Mouse (Mus musculus) embryonic stem cell, embryonic (primary cell): ENCODE measurements at regions not wholly inside any gene's neighbourhood (a gene's known extent, or its start where the extent isn't known, plus 50 kb on each side); places are given as distances from the start of the nearest gene placed in this dataset.

Experiments used
- CTCF ChIA-PET, 4 experiments: fragments of 300-600 bp in 2 of 4; fragments of 350-600 bp in 2 of 4; sonication (Branson Sonifier 250); formaldehyde crosslinking; loops; one replicate each; lab custom pipeline; 2022; ENCODE audit warnings: inconsistent platforms in 2 of 4; lab: Charles Lee
- POLR2A ChIA-PET, 4 experiments: fragments of 300-600 bp in 2 of 4; fragments of 350-600 bp in 2 of 4; sonication (Branson Sonifier 250); formaldehyde crosslinking; loops; one replicate each; lab custom pipeline; 2022; ENCODE audit warnings: antibody characterized with exemption in 4 of 4, inconsistent platforms in 1 of 4; lab: Charles Lee

DNA sequence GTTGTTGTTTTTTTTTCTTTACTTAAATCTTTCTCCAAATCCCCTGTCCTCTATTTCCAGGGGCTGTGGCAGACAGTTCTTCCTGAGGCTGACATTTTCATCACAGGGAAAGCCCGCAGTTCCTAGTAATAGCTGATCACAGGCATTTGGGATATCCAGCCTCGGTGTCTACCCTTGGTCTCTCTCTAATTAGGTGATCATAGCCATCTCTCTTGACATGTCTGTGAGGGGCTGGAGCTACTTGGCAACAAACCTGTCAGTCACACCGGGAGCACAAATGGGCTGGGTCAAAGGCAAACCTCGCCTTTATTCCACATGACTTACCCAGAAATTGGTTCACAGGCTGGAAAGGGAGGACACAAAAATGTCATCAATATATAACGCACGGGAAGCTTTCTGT is 86.7 kb upstream of the Mylip start:
- POLR2A ChIA-PET: interaction anchor here in 3 of 4 experiments (0.6 to 1.7 kb wide), 7 partner anchors 12 to 1117 kb away, joined by 3 to 5 read pairs (median 4); partner anchors contain the start of gene Mylip (in 1 of the 3)

DNA sequence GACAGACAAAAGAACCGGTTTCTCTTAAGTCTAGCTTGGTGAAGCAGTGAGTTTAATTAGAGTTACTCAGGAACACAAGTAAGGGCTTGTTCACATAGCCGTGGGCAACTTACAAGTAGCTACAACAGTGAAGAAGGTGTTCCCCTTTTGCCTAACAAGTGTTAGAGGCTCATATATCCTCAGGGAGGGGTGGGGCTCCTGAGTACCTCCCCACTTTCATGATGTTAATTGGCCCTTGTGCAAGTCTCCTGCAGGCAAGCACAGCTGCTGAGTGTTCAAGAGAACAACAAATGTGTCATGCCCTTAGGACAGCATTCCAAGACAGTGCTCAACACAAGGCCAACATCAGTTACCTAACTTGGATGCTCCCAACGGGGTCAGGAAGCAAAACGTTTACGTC is 83.4 kb upstream of the Mylip start:
- ChIA-PET POLR2A (interaction anchor here in 3 of 4 experiments (0.6 to 2.4 kb wide), 17 partner anchors 9 to 257 kb away, joined by 3 to 13 read pairs (median 4); partner anchors contain the start of gene Mylip (in 2 of the 3)), CTCF (interaction anchor here in 2 of 4 experiments (0.5 to 0.6 kb wide), 2 partner anchors 14 to 464 kb away, joined by 3 to 4 read pairs; no protein-coding TSS in a partner anchor)

More for the DNA sequence above, 86.7 kb upstream of the Mylip start:
- CTCF ChIA-PET: no interaction called here

- POLR2A ChIA-PET: interaction anchor here in 3 of 4 experiments (0.6 to 2.4 kb wide), 8 partner anchors 12 to 90 kb away, joined by 3 to 13 read pairs (median 4); partner anchors contain the start of gene Mylip (in 2 of the 3)
- CTCF ChIA-PET: interaction anchor here in 1 of 4 experiments (0.6 kb wide), 1 partner anchor 527 kb away, joined by 3 read pairs; no protein-coding TSS in a partner anchor
Measured at GRCm38 (mm10) chr13:45307226-45307625, 82.3 kb upstream of the Mylip start.

DNA sequence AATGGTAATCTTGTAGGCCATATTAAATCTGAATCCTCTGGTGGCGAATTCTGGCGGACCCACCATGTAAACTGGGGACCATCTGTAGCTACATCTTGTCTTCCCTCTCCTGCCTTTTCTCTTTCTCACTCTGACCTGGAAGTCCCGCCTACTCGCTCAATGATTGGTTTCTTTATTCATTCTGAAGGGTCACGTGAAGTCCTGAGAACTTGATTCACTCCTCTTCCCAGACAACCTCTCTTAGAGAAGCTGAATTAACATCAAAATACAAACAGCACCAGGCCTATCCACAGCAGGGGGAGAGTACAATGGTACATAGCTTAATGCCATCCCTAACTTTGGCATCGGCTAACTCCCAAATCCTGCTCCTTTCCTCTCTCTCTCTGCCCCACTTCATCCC is 69.9 kb upstream of the Mylip start:
- ChIA-PET CTCF (interaction anchor here in 1 of 4 experiments (0.7 kb wide), 1 partner anchor 13 kb away, joined by 3 read pairs; no protein-coding TSS in a partner anchor), POLR2A (interaction anchor here in 3 of 4 experiments (0.6 to 2.6 kb wide), 11 partner anchors 13 to 74 kb away, joined by 3 to 13 read pairs (median 3); partner anchors contain the start of gene Mylip (in 3 of the 3))

DNA sequence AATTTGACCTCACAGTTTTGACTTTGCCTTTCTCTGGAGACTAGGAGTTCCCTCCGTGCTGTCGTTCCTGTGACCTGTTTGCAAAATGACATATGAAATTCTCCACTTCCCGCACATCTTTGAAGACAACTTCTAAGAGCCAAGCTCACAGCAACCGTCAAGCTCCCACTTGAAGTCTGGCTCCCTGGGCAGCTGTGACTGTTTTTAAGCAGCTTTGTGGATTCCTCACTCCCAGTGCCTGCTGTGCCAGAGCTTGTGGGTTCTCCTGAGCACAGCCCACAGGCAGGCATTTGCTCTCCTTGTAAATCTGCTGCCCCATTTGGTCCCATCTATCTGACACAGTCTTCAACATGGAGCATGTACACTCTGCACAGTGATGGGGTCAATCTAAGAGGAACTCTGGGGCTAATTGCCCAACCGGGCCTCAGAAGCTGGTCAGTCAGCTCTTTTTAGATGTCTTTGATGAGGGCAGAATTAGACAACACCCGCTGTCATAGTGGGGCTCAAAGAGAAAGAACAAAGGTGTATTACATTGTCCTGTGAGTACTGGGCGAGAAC is 63.7 kb upstream of the Mylip start:
- POLR2A ChIA-PET: interaction anchor here (0.5 to 1.6 kb wide), 6 partner anchors 9 to 64 kb away, joined by 3 to 9 read pairs (median 4); partner anchors contain the start of gene Mylip (in 2 of the 4)

DNA sequence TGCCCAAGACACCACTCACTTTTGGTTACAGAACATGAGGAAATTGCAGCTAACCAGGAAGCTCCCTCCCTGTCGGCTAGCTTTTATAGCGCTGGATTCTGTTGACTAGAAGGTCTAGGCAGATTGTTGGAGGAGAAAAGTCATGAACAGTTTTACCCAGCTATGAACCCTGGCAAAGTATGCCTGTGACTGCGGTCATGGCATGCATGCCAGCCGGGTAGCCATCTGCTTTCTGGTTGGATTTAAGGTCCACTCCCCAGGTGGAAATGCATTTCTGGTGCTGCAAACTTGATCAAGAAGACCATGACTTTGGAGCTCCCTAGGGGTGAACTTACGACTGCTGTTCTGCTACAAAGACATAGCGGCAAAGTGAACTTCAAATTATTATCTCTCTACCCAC is 62.8 kb upstream of the Mylip start:
- CTCF ChIA-PET: no interaction called here
- POLR2A ChIA-PET: interaction anchor here in 2 of 4 experiments (0.9 to 1.6 kb wide), 4 partner anchors 8 to 63 kb away, joined by 3 to 5 read pairs (median 4); partner anchors contain the start of gene Mylip (in 1 of the 2)

More for the DNA sequence above, 63.7 kb upstream of the Mylip start:
- CTCF ChIA-PET: no interaction called here

GRCm38 (mm10) chr13:45330561-45330960 is 59.0 kb upstream of the Mylip start:
- ChIA-PET POLR2A (interaction anchor here in 1 of 4 experiments (0.7 kb wide), 1 partner anchor 35 kb away, joined by 4 read pairs; no protein-coding TSS in a partner anchor), CTCF (no interaction called here)

DNA sequence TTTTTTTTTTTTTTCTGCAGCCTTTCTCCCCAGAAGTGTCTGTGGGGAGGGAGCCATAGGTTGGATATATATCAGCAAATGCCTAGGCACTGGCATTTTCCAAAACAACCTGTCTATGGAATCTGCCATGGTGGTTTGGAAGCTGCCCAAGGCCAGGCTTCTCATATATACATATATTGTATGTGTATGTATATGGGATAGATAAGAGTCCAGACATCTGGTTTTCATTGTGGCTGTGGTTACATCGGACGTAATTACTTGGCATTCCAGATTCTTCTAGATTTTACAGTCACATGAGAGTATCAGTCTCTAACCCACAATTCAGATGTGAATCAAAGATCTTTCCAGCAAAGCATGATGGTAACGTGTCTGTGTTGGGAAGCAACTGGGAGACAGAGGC is 57.5 kb upstream of the Mylip start:
- ChIA-PET CTCF (no interaction called here), POLR2A (interaction anchor here in 1 of 4 experiments (1.6 kb wide), 1 partner anchor 57 kb away, joined by 4 read pairs; the partner anchor contains the start of gene Mylip)

GRCm38 (mm10) chr13:45333634-45334033 is 55.9 kb upstream of the Mylip start:
- ChIA-PET CTCF (no interaction called here), POLR2A (interaction anchor here in 2 of 4 experiments (0.7 to 1.8 kb wide), 4 partner anchors 9 to 43 kb away, joined by 3 to 6 read pairs (median 4); no protein-coding TSS in a partner anchor)
